Mouse (Mus musculus): ENCODE measurements around the gene Shc2. TPM values are rescaled to one million over a fixed set of nuclear protein-coding genes. Genes with fewer than 3 reads are reported as not detected.

Shc2 gene
- total RNA-seq, 2 experiments from 2014 or later = 46.0 to 49.8 TPM

DNA sequence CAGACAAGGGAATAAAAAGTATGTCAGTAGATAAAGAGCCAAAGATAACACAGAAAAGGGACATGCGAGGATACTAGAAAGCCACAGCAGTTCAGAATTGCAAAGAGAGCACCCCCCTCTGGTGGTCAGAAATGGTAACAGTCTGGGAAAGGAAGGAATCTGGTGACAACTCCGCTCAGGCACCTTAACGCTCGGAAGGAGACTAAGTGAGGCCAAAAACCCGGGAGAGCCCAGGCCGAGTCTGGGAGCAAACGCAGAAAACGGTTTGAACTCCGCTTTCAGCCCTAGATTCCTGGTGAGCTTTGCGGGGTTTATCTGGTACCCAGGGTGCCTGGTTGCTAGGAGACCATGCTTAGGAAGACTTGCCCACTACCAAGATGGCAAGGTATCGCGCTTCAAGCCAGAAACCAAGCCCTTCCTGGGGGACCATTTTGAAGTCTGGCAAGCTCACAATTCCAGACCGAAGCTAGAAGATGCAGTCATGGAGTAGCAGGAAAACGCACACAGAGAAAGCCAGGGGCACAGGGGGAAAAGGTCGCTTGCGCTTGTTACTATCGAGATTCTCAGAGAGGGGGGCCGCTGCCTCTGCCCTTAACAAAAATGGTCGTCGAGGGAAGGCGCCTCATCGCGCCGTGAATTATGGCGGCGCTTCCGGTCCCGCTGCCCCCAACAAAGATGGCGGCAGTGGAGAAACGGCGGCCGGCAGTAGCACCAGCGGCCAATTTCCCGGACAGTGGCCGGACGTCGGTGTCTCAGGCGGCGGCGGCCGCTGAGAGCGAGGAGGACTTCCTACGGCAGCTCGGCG, 31.3 kb upstream of the Shc2 start, which contains the start of gene Tpgs1:
Tpgs1 (plus strand) TSS at position 599 of the 805 bp plus-strand sequence.
- intact Hi-C loops (cut with DNase I) = loop anchor here (2.0 to 10.0 kb wide), 2 partner anchors 72 to 914 kb away; partner anchors contain the start of gene Ccdc105
- peak; percentile 87 for DNase-seq

- DNase-seq = no peak
- intact Hi-C loops (cut with DNase I) = loop anchor here (2.0 to 10.0 kb wide), 2 partner anchors 71 to 913 kb away; partner anchors contain the start of gene Ccdc105
These were observed 30.4 kb upstream of the Shc2 start for GRCm38 (mm10) chr10:79668076-79668475.

DNA sequence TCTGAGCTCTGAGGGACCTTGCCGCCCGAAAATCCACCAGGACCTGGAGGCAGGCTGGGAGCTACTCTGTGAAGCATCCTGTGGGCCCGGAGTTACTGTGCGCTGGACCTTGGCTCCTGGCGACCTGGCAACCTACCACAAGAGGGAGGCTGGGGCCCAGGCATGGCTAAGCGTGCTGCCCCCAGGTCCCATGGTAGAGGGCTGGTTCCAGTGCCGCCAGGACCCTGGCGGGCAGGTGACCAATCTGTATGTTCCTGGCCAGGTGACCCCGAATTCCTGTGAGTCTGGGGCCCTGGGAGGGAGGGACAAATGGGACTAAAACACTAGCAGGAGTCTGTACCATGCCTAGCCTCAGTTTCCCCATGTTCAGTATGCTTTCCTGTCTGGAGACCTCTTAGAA, 28.8 kb upstream of the Shc2 start:
- no peak for DNase-seq
- intact Hi-C loops (cut with DNase I) = loop anchor here (10.0 kb wide), 1 partner anchor 912 kb away; the partner anchor contains the start of gene Ccdc105

- intact Hi-C loops (cut with DNase I) = loop anchor here (10.0 kb wide), 1 partner anchor 910 kb away; the partner anchor contains the start of gene Ccdc105
- no peak for DNase-seq
These were observed 27.3 kb upstream of the Shc2 start for GRCm38 (mm10) chr10:79665051-79665450.

DNA sequence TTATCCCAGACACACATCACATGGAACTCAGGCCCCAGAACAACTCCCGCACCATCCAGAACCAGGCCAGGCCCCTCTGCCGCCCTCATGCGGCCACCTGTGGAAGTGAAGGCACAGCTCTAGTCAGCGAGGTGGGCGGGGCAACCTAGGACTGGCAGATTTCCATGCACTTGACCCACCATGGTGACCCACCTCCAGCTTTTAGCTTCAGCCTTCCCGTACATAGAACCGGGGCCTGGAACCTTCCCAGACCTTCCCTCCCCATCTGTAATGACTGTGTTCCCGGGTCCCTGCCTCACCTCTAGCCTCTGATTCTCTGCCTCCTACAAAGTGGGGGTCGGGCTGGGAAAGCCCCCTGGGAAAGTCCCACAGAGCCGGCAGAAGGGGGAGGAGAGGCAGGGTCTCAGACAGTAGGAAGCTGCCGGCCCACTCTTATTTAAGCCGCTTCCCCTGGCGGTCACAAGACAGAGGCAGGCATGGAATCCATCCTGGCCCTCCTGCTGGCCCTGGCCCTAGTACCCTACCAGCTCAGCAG, 26.5 kb upstream of the Shc2 start, which contains the start of gene Madcam1:
Madcam1 (plus strand) TSS at position 429 of the 535 bp plus-strand sequence.
- intact Hi-C loops (cut with DNase I) = loop anchor here (10.0 kb wide), 1 partner anchor 909 kb away; the partner anchor contains the start of gene Ccdc105
- peak; percentile 82 for DNase-seq

- intact Hi-C loops (cut with DNase I) = loop anchor here (10.0 kb wide), 1 partner anchor 907 kb away; the partner anchor contains the start of gene Ccdc105
- no peak for DNase-seq
These were observed 24.1 kb upstream of the Shc2 start for GRCm38 (mm10) chr10:79661861-79662260.

GRCm38 (mm10) chr10:79660298-79660697, 22.6 kb upstream of the Shc2 start:
- no peak for DNase-seq
- intact Hi-C loops (cut with DNase I) = loop anchor here (10.0 kb wide), 1 partner anchor 905 kb away; the partner anchor contains the start of gene Ccdc105

DNA sequence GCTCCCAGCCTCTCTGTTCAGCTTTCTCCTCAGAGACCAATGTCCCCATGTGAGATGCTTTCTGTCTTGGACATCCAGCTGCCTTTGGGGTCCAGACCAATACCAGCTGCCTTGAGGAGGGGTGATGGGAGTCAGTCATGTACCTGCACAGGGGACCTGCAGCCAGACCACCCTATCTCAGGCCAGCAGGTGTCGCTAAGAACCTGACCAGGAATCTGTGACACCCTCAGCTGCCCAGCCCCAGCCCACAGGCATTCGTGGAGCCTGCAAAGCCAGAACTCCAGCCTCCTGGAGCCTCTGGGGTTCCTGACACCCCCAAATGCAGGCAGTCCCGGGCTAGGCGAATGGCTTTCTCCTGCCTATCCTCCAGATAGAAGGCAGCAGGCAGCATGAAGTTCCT, 21.1 kb upstream of the Shc2 start:
- DNase-seq = no peak
- intact Hi-C loops (cut with DNase I) = no loop called here

DNA sequence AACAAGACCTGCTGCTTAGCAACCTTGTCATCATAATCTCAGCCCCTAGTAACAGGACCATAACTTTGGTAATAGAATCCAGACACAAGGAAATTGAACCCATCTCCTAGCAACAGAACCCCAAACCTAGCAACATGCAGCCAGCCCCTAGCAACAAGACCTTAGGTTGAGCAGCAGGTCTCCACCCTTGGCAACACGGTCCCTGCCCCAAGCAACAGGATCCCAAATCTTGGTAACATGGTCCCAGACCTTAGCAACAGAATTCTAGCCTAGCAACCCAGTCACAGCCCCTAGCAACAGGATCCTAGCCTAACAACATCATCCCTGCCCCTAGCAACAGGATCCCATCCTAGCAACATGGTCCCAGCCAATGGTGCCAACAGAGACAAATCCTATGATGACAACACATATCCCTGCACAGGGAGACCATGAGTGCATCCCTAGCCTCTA, 17.3 kb upstream of the Shc2 start:
- intact Hi-C loops (cut with DNase I) = no loop called here

GRCm38 (mm10) chr10:79652789-79653188, 15.1 kb upstream of the Shc2 start:
- DNase-seq = no peak
- intact Hi-C loops (cut with DNase I) = no loop called here

More for the DNA sequence above, 17.3 kb upstream of the Shc2 start:
- no peak for DNase-seq

DNA sequence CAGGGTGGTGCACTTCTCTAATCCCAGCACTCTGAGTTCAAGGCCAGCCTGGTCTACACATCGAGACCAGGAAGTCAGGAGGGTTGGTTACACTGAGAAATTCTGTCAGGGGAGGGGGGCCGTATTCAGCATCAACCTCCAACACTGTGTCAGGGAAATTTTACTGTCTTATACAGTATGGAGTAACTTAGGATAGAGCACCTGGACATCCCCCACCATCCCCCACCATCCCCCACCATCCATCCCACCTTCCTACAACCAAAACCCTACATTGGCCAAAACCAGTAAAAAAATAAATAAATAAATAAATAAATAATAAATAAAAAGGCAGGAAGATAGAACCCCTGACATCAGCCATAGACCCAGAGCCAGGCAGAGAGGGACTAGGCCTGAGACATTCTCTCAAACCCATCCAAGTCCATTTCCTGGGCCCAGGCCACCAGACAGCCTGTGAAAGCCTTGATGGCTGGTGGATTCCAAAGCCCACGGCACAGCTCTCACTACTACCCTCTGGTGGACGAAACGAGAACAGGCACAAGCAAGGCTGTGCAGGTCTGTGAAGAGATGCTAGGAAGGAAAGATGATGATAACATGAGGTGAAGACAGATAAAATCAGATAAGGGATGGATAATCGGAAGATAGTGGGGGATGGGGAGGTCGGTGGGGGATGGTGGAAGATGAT, 11.5 kb upstream of the Shc2 start:
- DNase-seq = peak; percentile 86
- intact Hi-C loops (cut with DNase I) = loop anchor here (5.0 kb wide), 1 partner anchor 52 kb away; no protein-coding TSS in a partner anchor

DNA sequence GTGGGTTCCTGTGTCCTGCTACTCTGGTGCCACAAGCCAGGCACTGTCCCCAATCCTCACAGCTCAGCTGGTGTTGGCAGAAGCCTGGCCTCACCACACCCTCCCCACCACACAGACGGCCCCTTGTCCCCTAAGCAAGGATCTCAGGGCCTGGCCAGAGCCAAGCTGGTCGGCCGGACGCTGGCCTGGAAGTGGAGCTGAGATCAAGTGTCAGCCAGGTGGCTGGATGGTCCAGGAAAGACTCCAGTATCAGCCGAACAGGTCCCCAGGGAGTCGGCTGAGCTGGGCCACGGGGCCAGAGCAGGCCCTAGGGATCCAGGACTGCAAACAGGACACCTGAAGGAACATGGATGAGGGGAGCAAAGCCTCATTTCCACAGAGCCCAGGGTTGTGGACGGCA, 8.0 kb upstream of the Shc2 start, which contains the start of gene Odf3l2:
Odf3l2 (minus strand) TSS at position 28 of the 400 bp plus-strand sequence.
- intact Hi-C loops (cut with DNase I) = loop anchor here (5.0 kb wide), 1 partner anchor 48 kb away; no protein-coding TSS in a partner anchor
- DNase-seq = no peak

DNA sequence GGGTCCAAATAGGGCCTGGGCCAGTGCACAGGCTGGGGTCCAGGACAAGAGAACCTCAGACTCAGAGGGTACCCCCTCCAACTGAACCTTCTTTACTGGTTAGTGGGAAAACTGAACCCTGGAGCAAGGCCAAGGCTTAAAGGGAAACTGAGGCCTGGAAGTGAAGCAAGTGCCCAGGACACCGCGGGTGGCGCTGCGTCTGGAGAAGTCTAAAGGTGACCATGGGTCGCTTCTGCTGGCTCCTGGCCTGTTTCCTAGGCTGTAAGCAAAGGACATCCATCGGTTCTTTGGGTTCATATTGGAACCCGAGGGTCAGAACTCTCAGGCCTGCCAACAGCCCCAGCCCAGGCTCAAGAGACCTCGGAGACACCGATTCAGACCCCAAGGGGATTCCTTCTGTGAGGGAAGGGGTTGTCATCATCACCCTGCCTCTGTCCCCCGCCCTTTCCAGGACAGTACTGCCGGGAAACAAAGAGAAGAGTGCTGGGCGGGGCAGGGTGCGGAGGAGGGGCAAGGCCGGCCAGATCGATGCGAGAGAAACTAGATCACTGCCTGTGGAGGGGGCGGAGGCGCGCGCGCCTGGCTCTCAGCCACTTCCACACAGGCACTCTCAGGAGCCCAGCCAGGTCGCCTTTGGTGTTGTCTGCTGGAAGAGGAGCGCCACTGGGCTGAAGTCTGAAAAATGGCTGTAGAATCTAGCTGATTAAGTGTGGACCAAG, 927 bp upstream of the Shc2 start:
- intact Hi-C loops (cut with DNase I) = no loop called here
- DNase-seq = peak; percentile 84

DNA sequence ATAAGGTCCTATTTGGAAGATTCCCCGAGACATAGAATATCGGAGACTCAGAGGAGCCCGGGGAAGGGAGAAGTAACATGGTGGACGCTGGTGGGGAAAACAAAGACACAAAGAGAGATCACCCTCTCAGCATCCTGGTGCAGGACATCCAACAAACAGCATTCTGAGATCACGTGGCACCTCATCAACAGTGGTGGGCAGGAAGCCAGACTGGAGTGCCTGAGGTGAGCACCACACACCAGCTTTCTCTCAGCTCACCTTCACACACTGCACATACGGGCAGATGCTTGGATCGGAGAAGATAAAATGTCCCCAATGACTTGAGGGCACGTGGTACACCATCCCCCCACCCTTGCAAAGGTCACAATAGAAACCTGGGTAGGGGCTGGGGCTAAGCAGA, 1.4 kb downstream of the Shc2 start:
- intact Hi-C loops (cut with DNase I) = no loop called here

GRCm38 (mm10) chr10:79633006-79633777, 4.5 kb downstream of the Shc2 start:
- DNase-seq = no peak
- intact Hi-C loops (cut with DNase I) = no loop called here

More for the DNA sequence above, 1.4 kb downstream of the Shc2 start:
- no peak for DNase-seq

DNA sequence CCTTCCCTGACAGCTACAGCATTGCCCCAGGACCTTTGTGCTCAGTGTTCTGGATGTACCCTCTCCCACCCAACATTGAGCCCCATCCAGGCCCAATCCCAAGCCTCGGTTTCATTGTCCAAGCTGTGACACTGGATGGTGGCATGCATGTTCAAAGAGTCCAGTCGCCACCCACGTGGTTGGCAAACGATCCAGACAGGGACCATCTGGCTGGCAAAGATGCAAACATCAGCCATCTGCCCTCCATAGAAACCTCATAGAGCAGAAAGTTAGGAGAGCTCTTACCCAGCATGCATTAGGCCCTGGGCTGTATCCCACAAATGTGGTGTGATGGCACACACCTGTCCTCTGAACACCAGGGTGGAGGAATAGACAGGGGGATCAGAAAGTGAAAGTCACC, 6.3 kb downstream of the Shc2 start:
- intact Hi-C loops (cut with DNase I) = no loop called here
- DNase-seq = peak; percentile 91

- intact Hi-C loops (cut with DNase I) = no loop called here
- peak; percentile 53 for DNase-seq
These were observed 9.3 kb downstream of the Shc2 start for GRCm38 (mm10) chr10:79628377-79628776.

GRCm38 (mm10) chr10:79626156-79626555, 11.6 kb downstream of the Shc2 start:
- no peak for DNase-seq
- intact Hi-C loops (cut with DNase I) = no loop called here

GRCm38 (mm10) chr10:79625398-79625797, 12.3 kb downstream of the Shc2 start:
- peak; percentile 51 for DNase-seq
- intact Hi-C loops (cut with DNase I) = no loop called here

Data from left cerebral cortex, postnatal 4 days (tissue).